Mouse (Mus musculus) induced T-regulatory cell, adult 2 months (primary cell): ENCODE measurements at regions not wholly inside any gene's neighbourhood (a gene's known extent, or its start where the extent isn't known, plus 50 kb on each side); places are given as distances from the start of the nearest gene placed in this dataset.

Experiments
- DNase-seq: peaks from one replicate; pipeline ENCODE4 v3.0.0-alpha.2; 2012; ENCODE audit warnings: low read depth

DNA sequence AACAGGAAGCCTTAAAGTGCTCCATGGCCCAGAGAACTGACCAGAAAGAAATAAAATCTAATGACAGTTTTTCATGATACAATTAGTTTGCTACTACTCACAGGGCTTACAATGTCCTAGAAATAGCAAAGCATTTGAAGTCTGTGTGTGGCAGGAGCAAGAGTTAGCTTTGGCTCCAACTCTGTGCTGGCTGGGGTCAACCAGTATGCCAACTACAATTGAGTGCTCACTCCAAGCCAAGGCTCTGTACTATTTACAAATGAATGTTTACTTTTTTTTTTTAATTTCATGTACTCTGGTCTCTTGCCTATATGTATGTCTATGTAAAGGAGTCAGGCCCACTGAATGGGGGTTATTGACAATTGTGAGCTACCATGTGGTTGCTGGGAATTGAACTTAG is 75.7 kb upstream of the Jak1 start:
- no peak for DNase-seq

DNA sequence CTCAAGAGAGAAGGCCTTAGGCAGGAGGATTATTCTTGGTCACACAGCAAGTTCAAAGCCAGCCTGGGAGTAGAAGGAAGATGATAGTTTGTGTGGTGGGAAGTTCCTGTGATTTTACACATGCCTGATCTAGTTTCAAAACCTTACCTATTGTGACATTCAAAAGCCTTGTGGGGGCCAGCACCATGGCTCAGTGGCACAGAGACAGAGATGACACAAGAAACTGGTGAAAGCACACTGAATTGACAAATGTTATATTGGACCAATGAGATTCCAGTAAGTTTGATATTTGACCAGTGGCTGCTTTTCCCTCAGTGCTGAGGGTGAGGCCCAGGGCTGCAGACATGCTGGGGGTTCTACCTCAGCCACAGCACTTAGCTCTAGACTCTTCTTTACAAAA is 73.1 kb upstream of the Jak1 start:
- DNase-seq: no peak

DNA sequence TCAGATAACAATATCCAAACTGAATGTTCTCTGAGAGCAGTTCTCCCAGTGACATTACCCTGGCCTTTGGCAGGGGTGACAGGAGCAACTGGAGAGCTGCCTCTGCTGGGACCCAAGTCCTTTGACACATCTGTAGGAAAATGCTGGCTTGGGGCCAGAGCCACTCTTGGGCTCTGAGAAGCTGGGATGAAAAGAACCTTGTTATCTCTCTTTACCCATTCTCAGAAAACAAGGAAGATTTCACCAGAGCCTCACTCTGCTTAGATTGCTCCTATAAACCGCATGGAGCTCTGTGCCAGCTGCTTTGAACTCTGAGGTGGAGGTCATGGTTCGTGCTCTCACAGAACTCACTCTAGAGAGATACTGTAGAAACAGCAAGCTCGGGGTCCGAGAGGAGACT is 71.7 kb upstream of the Jak1 start:
- no peak for DNase-seq

DNA sequence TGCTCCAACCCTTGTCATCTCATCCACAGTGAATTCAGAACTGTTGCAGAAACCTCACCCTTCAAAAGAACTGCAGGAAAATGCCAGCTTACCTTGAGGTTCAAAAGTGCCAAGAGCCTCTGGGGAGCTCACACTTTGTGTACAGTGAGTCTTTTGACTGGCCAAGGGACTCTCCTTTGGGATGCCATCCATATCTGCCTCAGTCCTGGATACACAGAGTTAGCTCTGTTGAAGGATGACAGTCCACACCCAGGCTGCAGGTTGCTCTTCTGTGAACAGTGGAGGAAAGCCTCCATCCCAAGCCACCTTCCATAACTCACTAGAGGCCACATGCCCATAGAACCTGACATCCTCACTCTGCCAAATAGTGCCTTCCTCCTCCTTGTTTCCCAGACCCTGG is 71.3 kb upstream of the Jak1 start:
- DNase-seq: no peak

DNA sequence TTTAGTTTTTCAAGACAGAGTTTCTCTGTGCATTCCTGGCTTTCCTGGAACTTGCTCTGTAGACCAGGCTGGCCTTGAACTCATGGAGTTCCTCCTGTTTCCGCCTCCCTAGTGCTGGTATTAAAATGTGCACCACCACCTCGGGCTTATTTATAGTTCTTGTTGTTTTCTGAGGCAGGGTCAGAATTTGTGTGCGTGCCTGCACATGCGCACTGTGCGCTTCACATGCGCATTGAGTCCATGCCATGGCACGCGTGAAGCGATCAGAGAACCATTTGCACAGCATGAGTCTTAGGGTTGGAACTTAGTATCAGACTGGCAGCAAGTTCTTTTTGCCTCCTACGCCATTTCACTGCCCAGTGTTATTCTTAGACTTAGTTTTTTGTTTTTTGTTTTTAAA is 68.8 kb upstream of the Jak1 start:
- no peak for DNase-seq

DNA sequence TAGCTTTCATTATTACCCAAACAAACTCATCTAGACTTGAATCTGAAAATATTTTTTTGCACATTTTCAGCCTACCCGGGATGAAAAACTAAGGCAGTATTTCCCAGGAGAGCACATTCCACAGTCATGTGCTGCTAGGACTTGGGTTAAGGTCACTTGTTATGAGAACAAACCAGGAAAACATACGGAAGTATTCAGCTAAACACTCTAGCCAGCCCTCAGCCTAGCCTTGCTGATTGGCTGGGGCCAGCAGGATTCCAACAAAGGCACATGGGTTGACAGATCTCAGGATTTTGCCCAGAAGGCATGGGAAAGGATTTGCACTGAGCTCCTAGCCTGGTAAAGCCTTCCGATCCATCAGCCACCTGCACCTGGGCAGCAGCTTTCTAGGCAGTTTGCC is 68.0 kb upstream of the Jak1 start:
- no peak for DNase-seq

DNA sequence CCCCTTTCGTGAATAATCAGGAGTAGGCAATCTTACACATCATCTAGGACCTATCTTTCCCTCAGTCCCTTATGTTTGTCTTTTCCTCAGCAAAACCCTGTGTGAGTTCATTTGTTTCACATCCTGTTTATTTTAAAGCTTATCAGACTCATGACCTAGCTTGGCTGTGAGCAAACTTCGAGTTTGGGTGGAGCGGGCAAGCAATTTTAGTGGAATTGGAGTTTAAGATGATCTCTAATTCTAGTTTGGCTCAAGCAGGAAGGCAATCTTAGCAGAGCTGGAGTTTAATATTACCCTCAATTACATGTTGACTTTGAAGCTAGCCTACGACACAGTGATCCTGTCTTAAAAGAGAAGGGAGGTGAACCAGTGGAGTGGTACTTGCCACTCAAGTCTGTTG is 66.1 kb upstream of the Jak1 start:
- DNase-seq: no peak

DNA sequence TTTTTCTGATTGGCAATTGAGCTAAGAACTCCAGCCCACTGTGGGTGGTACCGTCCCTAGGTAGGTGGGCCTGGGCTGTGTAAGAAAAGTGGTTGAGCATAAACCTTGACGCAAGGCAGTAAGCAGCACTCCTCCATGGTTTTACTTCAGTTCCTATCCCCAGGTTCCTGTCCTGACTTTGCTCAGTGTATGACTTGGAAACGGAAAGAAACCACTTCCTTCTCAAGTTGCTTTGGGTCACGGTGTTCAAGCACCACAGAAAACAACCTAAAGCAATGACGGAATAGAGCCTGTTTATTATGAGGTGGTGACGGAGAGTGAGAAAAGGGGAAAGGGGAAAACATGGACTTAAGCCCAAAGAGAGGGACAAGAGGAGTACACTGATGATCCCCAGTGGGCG is 64.0 kb upstream of the Jak1 start:
- no peak for DNase-seq

DNA sequence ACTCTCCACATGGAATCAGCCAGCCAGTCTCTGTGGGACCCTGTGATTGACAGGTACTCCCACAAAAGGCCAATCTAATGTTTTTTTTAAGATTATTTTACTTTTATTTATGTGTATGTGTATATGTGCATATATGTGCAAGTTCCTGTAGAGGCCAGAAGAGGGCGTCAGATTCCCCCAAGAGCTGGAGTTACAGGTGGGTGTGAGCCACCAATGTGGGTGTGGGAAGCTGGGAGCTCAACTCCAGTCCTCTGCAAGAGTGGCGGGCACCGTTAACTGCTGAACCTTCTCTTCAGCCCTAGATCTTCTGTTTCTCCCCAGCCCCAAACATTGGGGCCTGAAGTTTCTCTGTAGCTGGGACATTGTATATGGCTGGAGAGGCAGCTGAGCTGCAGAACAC is 61.0 kb upstream of the Jak1 start:
- DNase-seq: no peak

DNA sequence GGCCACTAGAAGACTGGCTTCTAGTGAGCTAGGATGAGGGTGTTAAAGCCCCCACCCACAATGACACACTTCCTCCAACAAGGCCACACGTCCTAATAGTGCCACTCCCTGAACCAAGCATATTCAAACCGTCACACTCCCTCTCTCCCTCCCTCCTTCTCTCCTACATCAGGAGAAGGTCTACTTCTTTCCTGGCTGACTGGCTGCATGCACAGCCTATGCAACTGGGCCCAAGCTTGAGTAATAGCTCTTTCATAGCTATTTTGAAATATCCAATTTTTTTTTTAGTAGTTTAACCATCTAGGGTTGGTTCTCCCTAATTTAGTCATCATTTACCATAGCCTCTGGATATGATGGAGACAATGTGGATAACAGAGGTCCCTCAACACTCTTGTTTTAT is 56.6 kb upstream of the Jak1 start:
- no peak for DNase-seq

DNA sequence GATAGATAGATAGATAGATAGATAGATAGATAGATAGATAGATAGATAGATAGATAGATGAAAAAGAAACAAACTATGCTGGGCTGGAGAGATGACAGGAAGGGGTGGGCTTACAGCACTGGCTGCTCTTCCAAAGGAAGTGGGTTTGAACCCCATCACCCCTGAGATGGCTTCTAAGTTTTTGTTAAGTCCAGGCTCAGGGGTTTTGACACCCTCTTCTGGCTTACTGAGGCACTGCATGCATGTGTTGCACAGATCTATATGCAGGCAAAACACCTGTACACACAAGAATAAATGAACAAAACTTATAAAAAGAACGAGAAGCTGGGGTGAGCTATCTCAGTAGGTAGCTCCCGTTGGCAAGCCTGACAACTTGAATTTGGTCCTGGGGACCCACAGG is 55.5 kb upstream of the Jak1 start:
- DNase-seq: peak; percentile 86

DNA sequence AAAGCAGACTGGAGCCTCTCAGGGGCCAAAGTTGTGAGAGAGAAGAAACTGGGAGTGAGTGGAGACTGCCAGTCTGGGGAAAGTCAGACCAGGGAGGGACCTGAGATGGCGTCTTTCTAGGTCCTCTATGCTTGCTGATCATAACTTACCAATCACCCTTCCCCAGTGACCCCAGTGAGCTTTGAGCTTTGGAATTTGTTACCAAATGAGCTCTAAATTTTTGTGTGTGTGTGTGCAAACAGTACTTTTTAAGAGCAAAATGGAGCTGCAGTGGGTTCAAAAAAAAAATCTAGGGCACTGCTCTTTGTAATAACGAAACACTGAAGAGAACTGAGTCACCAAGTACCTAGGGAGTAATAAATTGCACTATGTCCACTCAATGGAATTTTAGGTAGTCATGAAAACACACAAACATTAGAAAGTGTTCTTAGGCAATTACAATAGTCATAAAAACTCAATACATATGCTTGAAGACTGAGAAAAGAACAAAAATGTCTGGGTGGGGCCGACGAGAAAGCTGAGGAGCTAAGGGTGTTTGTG is 54.7 kb upstream of the Jak1 start:
- DNase-seq: no peak

DNA sequence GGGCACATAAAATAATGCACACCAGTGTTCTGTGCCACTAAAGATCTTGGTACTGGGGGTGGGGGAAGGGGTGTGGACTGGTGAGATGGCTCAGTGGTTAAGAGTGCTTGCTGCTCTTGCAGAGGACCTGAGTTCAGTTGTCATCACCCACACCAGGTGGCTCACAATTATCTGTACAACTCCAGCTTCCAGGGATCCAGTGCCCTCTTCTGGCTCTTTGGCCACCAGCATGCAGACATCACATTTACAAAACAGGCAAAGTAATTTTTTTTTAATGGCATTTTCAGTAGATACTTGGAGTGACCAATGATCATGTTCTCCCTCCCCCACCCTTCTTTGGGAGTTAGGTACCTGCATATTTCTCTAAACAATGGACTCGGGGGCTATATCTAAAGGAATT is 53.8 kb upstream of the Jak1 start:
- no peak for DNase-seq

DNA sequence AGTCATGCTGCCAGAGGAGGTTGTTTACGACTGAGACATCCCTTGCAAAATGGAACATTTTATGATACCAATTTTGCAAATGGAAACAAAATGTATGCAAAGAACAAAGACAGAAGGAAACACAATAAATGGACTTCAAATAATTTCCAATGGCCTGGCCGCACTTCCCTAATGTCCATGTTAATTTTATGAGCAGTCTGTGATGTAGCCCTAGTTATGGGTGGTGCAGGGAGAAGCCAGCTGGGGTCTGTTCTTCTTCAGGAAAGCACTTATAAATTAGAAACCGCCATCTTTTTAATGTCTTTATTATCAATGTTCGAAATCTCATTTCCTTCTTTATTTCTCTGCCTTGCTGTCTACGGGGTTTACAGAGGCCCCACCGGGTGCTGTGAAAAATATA is 51.0 kb upstream of the Jak1 start:
- DNase-seq: no peak
